Mouse (Mus musculus): ENCODE data around the gene Espnl. TPM values are rescaled to one million over a fixed set of nuclear protein-coding genes. Genes with fewer than 3 reads are reported as not detected.
A peak's percentile ranks its signal among the peaks of the same experiment; 100 is the strongest.

Gene Espnl
- total and polyA plus RNA-seq, 2 experiments from 2014 or later: 0.23 to 0.27 TPM

GRCm38 (mm10) chr1:91282582-91282981, 39.3 kb upstream of the Espnl start:
- TF ChIP-seq CTCF (IDR thresholded peaks at IDR 0.05): no peak
- H3K9ac ChIP-seq (replicated peaks; ENCODE audit: low read length, poor library complexity, severe bottlenecking): no peak overlapping the region
- ATAC-seq (ENCODE audit: low FRiP score) (no peak), DNase-seq (ENCODE audit: low spot score) (no peak)
- H3K4me1 ChIP-seq (ENCODE audit: insufficient read depth, low read length): no peaks in the 10 kb centered on the region
- H3K4me3 ChIP-seq (ENCODE audit: low read depth, low read length): no peak overlapping the region
- H3K27ac ChIP-seq (ENCODE audit: low read depth, low read length): no peak overlapping the region
- 88% methylated on average over 1 of the region's 1 CpGs for WGBS
- H3K27me3 ChIP-seq (ENCODE audit: insufficient read depth, low read length): no peaks in the 10 kb centered on the region
- no peak overlapping the region for H3K4me2 ChIP-seq (ENCODE audit: low read depth, low read length, poor library complexity, severe bottlenecking)
- no peaks in the 10 kb centered on the region for H3K9me3 ChIP-seq (ENCODE audit: low read length)
- peaks cover 40% of the 10 kb centered on the region for H3K36me3 ChIP-seq (ENCODE audit: insufficient read depth, low read length)

- Histone ChIP-seq H3K27ac (ENCODE audit: low read depth, low read length) (no peak overlapping the region), H3K4me2 (ENCODE audit: low read depth, low read length, poor library complexity, severe bottlenecking) (no peak overlapping the region), H3K4me1 (ENCODE audit: insufficient read depth, low read length) (no peaks in the 10 kb centered on the region), H3K27me3 (ENCODE audit: insufficient read depth, low read length) (no peaks in the 10 kb centered on the region), H3K9me3 (ENCODE audit: low read length) (no peaks in the 10 kb centered on the region), H3K9ac (replicated peaks; ENCODE audit: low read length, poor library complexity, severe bottlenecking) (no peak overlapping the region), H3K4me3 (ENCODE audit: low read depth, low read length) (no peak overlapping the region), H3K36me3 (ENCODE audit: insufficient read depth, low read length) (peaks cover 24% of the 10 kb centered on the region)
- ATAC-seq (ENCODE audit: low FRiP score): no peak
- no peak for DNase-seq (ENCODE audit: low spot score)
- WGBS: 100% methylated on average over 1 of the region's 1 CpGs
- no peak for TF ChIP-seq CTCF (IDR thresholded peaks at IDR 0.05)
Measured at GRCm38 (mm10) chr1:91289375-91289774, 32.5 kb upstream of the Espnl start.

- H3K4me3 ChIP-seq (ENCODE audit: low read depth, low read length): no peak overlapping the region
- H3K27me3 ChIP-seq (ENCODE audit: insufficient read depth, low read length): no peaks in the 10 kb centered on the region
- H3K4me2 ChIP-seq (ENCODE audit: low read depth, low read length, poor library complexity, severe bottlenecking): no peak overlapping the region
- ATAC-seq (ENCODE audit: low FRiP score) (no peak), DNase-seq (ENCODE audit: low spot score) (no peak)
- peaks cover 9% of the 10 kb centered on the region for H3K36me3 ChIP-seq (ENCODE audit: insufficient read depth, low read length)
- H3K4me1 ChIP-seq (ENCODE audit: insufficient read depth, low read length): no peaks in the 10 kb centered on the region
- no peak overlapping the region for H3K9ac ChIP-seq (replicated peaks; ENCODE audit: low read length, poor library complexity, severe bottlenecking)
- H3K9me3 ChIP-seq (ENCODE audit: low read length): no peaks in the 10 kb centered on the region
- WGBS: 94% methylated on average over 11 of the region's 11 CpGs
- TF ChIP-seq CTCF (IDR thresholded peaks at IDR 0.05): no peak
- no peak overlapping the region for H3K27ac ChIP-seq (ENCODE audit: low read depth, low read length)
Measured at GRCm38 (mm10) chr1:91292101-91292825, 29.6 kb upstream of the Espnl start.

- WGBS: 95% methylated on average over 6 of the region's 6 CpGs
- H3K4me1 ChIP-seq (ENCODE audit: insufficient read depth, low read length): peaks cover 5% of the 10 kb centered on the region
- H3K9ac ChIP-seq (replicated peaks; ENCODE audit: low read length, poor library complexity, severe bottlenecking): no peak overlapping the region
- no peak for TF ChIP-seq CTCF (IDR thresholded peaks at IDR 0.05)
- H3K9me3 ChIP-seq (ENCODE audit: low read length): no peaks in the 10 kb centered on the region
- no peak overlapping the region for H3K4me3 ChIP-seq (ENCODE audit: low read depth, low read length)
- no peaks in the 10 kb centered on the region for H3K27me3 ChIP-seq (ENCODE audit: insufficient read depth, low read length)
- H3K36me3 ChIP-seq (ENCODE audit: insufficient read depth, low read length): no peaks in the 10 kb centered on the region
- no peak overlapping the region for H3K4me2 ChIP-seq (ENCODE audit: low read depth, low read length, poor library complexity, severe bottlenecking)
- no peak for DNase-seq (ENCODE audit: low spot score)
- H3K27ac ChIP-seq (ENCODE audit: low read depth, low read length): no peak overlapping the region
- ATAC-seq (ENCODE audit: low FRiP score): no peak
Measured at GRCm38 (mm10) chr1:91295544-91295943, 26.3 kb upstream of the Espnl start.

GRCm38 (mm10) chr1:91297799-91298744, 23.8 kb upstream of the Espnl start, which contains the start of gene Scly:
Gene Scly (plus strand): TSS chr1:91298338.
- peak within 1 kb of the TSS; percentile 47; the same call in 1 of the 2 replicates for H3K27ac ChIP-seq (ENCODE audit: low read depth, low read length)
- peak; percentile 99 for ATAC-seq (ENCODE audit: low FRiP score)
- H3K9ac ChIP-seq (replicated peaks; ENCODE audit: low read length, poor library complexity, severe bottlenecking): peak within 1 kb of the TSS; percentile 76
- H3K4me1 ChIP-seq (ENCODE audit: insufficient read depth, low read length): peaks cover 5% of the 10 kb centered on the region
- peak within 1 kb of the TSS; percentile 82 for H3K4me3 ChIP-seq (ENCODE audit: low read depth, low read length)
- under 1% methylated on average over 49 of the region's 65 CpGs for WGBS
- H3K9me3 ChIP-seq (ENCODE audit: low read length): no peaks in the 10 kb centered on the region
- peak within 1 kb of the TSS; percentile 75 for H3K4me2 ChIP-seq (ENCODE audit: low read depth, low read length, poor library complexity, severe bottlenecking)
- TF ChIP-seq CTCF (IDR thresholded peaks at IDR 0.05): peak; percentile 29
- no peaks in the 10 kb centered on the region for H3K36me3 ChIP-seq (ENCODE audit: insufficient read depth, low read length)
- no peaks in the 10 kb centered on the region for H3K27me3 ChIP-seq (ENCODE audit: insufficient read depth, low read length)
- DNase-seq (ENCODE audit: low spot score): peak; percentile 96

Measured in midbrain, postnatal 0 days (tissue).